Mouse (Mus musculus) embryonic facial prominence, embryonic 11.5 days (tissue): ENCODE data around the gene Hnrnpr. TPM values are rescaled to one million over a fixed set of nuclear protein-coding genes. Genes with fewer than 3 reads are reported as not detected.

Source experiments
- ATAC-seq: fragments of 200-750 bp; cut with Nextera tagmentation; replicated peaks from 2 replicates; pipeline ENCODE4 v1.8.0; 2017; ENCODE audit warnings: low read depth; ENCODE audit not compliant: insufficient number of reproducible peaks, low FRiP score, low TSS enrichment
- DNase-seq: peaks from one replicate; pipeline ENCODE4 v3.0.0-alpha.2; 2015; ENCODE audit warnings: low spot score
- H3K27ac ChIP-seq: fragments of 300-500 bp; sonication (generic); replicated peaks from 2 replicates; pipeline ENCODE4 v1.5.1; 2014; ENCODE audit warnings: mild to moderate bottlenecking, low read depth, low read length, control low read depth
- H3K27me3 ChIP-seq: fragments of 300-500 bp; sonication (generic); 2 replicates; pipeline ENCODE4 v1.6.1; 2014; ENCODE audit warnings: mild to moderate bottlenecking, low read length, moderate library complexity, mixed read lengths; ENCODE audit not compliant: control insufficient read depth, insufficient read depth
- H3K36me3 ChIP-seq: fragments of 300-500 bp; sonication (generic); replicated peaks from 2 replicates; pipeline ENCODE4 v1.6.1; 2014; ENCODE audit warnings: low read depth, mild to moderate bottlenecking, low read length, moderate library complexity, mixed read lengths; ENCODE audit not compliant: control insufficient read depth, insufficient read depth
- H3K4me1 ChIP-seq: fragments of 300-500 bp; sonication (generic); 2 replicates; pipeline ENCODE4 v1.6.1; 2014; ENCODE audit warnings: low read length, mixed read lengths; ENCODE audit not compliant: control insufficient read depth, insufficient read depth
- H3K4me2 ChIP-seq: fragments of 300-500 bp; sonication (generic); 2 replicates; pipeline ENCODE4 v1.6.1; 2014; ENCODE audit warnings: low read depth, mild to moderate bottlenecking, control low read depth, low read length, moderate library complexity
- H3K4me3 ChIP-seq: fragments of 300-500 bp; sonication (generic); 2 replicates; pipeline ENCODE4 v1.5.1; 2014; ENCODE audit warnings: low read depth, low read length, control low read depth
- H3K9ac ChIP-seq: fragments of 300-500 bp; sonication (generic); replicated peaks from 2 replicates; pipeline ENCODE4 v1.6.1; 2014; ENCODE audit warnings: mild to moderate bottlenecking, control low read depth, low read length
- H3K9me3 ChIP-seq: fragments of 300-500 bp; sonication (generic); replicated peaks from 2 replicates; pipeline ENCODE4 v1.6.1; 2016; ENCODE audit warnings: mild to moderate bottlenecking, low read length, inconsistent platforms, mixed read lengths; ENCODE audit not compliant: control insufficient read depth
- WGBS: fragments of 180-500 bp; shearing (Covaris S2); extraction: QIAGEN DNeasy Blood & Tissue Kit; methylation state at CpG from one replicate; pipeline ENCODE4 v1.1.7; 2014; 5-methylcytosine and 5-hydroxymethylcytosine counted together
- polyA plus RNA-seq: library from polyadenylated mRNA; unstranded; fragments of >200 nt; fragmentation: Nextera tagmentation; extraction: Ambion mirVana; gene quantifications from 2 replicates; pipeline ENCODE4 v1.2.1, GENCODE M21; 2014

Hnrnpr gene
- polyA plus RNA-seq, 1 experiment from 2014 or later, result 203 TPM

- peak; percentile 39 for DNase-seq
- H3K36me3 ChIP-seq, result no peaks in the 10 kb centered on the region
- H3K4me3 ChIP-seq, result no peak overlapping the region
- 28% methylated on average over 10 of the region's 10 CpGs for WGBS
- peak overlapping the region; percentile 46; the same call in 1 of the 2 replicates for H3K9ac ChIP-seq
- H3K9me3 ChIP-seq, result no peaks in the 10 kb centered on the region
- ATAC-seq, result no peak
- H3K27me3 ChIP-seq, result no peaks in the 10 kb centered on the region
- H3K4me1 ChIP-seq, result no peaks in the 10 kb centered on the region
- H3K27ac ChIP-seq, result peak overlapping the region; percentile 35
- H3K4me2 ChIP-seq, result no peak overlapping the region
Observed at GRCm38 (mm10) chr4:136282621-136283480, 27.9 kb upstream of the Hnrnpr start.

- Histone ChIP-seq H3K9me3 (no peaks in the 10 kb centered on the region), H3K27me3 (no peaks in the 10 kb centered on the region), H3K4me1 (no peaks in the 10 kb centered on the region), H3K36me3 (0 out of 2 replicates have a peak, but pooled peaks cover 2% of the 10 kb centered on the region), H3K4me2 (no peak overlapping the region), H3K9ac (no peak overlapping the region), H3K27ac (no peak overlapping the region), H3K4me3 (no peak overlapping the region)
- DNase-seq (no peak), ATAC-seq (no peak)
- WGBS, result 36% methylated on average over 2 of the region's 2 CpGs
Observed at GRCm38 (mm10) chr4:136283783-136284182, 27.0 kb upstream of the Hnrnpr start.

GRCm38 (mm10) chr4:136284455-136284854, 26.3 kb upstream of the Hnrnpr start, which contains the start of gene Zfp46:
Gene Zfp46 (plus strand): TSS chr4:136284683.
- no peaks in the 10 kb centered on the region for H3K9me3 ChIP-seq
- ATAC-seq (no peak), DNase-seq (peak; percentile 39)
- 0 out of 2 replicates have a peak, but pooled peaks cover 2% of the 10 kb centered on the region for H3K36me3 ChIP-seq
- peak within 1 kb of the TSS; percentile 54 for H3K4me2 ChIP-seq
- H3K9ac ChIP-seq, result peak within 1 kb of the TSS; percentile 73
- H3K27ac ChIP-seq, result peak within 1 kb of the TSS; percentile 43
- H3K4me1 ChIP-seq, result no peaks in the 10 kb centered on the region
- peak within 1 kb of the TSS; percentile 51 for H3K4me3 ChIP-seq
- H3K27me3 ChIP-seq, result no peaks in the 10 kb centered on the region
- WGBS, result 51% methylated on average over 5 of the region's 5 CpGs

GRCm38 (mm10) chr4:136284891-136285290, 25.9 kb upstream of the Hnrnpr start:
- H3K36me3 ChIP-seq, result 0 out of 2 replicates have a peak, but pooled peaks cover 2% of the 10 kb centered on the region
- peak overlapping the region; percentile 54 for H3K4me2 ChIP-seq
- peaks cover 3% of the 10 kb centered on the region for H3K27me3 ChIP-seq
- no peak for DNase-seq
- no peaks in the 10 kb centered on the region for H3K9me3 ChIP-seq
- H3K9ac ChIP-seq, result peak overlapping the region; percentile 73
- peak overlapping the region; percentile 51 for H3K4me3 ChIP-seq
- H3K4me1 ChIP-seq, result no peaks in the 10 kb centered on the region
- no peak for ATAC-seq
- no peak overlapping the region for H3K27ac ChIP-seq
- WGBS, result 44% methylated on average over 6 of the region's 6 CpGs

GRCm38 (mm10) chr4:136285348-136285810, 25.4 kb upstream of the Hnrnpr start:
- ATAC-seq (peak; percentile 96), DNase-seq (peak; percentile 97)
- Histone ChIP-seq H3K4me1 (no peaks in the 10 kb centered on the region; the same call in 1 of the 2 replicates), H3K4me3 (peak overlapping the region; percentile 51), H3K27ac (peak overlapping the region; percentile 43), H3K9ac (peak overlapping the region; percentile 73), H3K27me3 (peaks cover 6% of the 10 kb centered on the region), H3K4me2 (peak overlapping the region; percentile 54), H3K9me3 (no peaks in the 10 kb centered on the region), H3K36me3 (peaks cover 6% of the 10 kb centered on the region)
- WGBS, result under 1% methylated on average over 25 of the region's 25 CpGs

GRCm38 (mm10) chr4:136285811-136286371, 24.9 kb upstream of the Hnrnpr start:
- no peaks in the 10 kb centered on the region for H3K9me3 ChIP-seq
- H3K27ac ChIP-seq, result peak overlapping the region; percentile 43
- ATAC-seq, result peak; percentile 89
- no peaks in the 10 kb centered on the region; the same call in 1 of the 2 replicates for H3K4me1 ChIP-seq
- peaks cover 10% of the 10 kb centered on the region for H3K36me3 ChIP-seq
- peak overlapping the region; percentile 73 for H3K9ac ChIP-seq
- H3K4me2 ChIP-seq, result peak overlapping the region; percentile 68
- H3K4me3 ChIP-seq, result peak overlapping the region; percentile 51
- WGBS, result 0% methylated on average over 29 of the region's 29 CpGs
- peaks cover 6% of the 10 kb centered on the region for H3K27me3 ChIP-seq
- DNase-seq, result peak; percentile 98

GRCm38 (mm10) chr4:136289918-136290780, 20.6 kb upstream of the Hnrnpr start:
- Histone ChIP-seq H3K9me3 (no peaks in the 10 kb centered on the region), H3K4me1 (no peaks in the 10 kb centered on the region; the same call in 1 of the 2 replicates), H3K36me3 (peaks cover 13% of the 10 kb centered on the region), H3K27ac (no peak overlapping the region), H3K4me2 (no peak overlapping the region), H3K4me3 (no peak overlapping the region), H3K27me3 (peaks cover 6% of the 10 kb centered on the region), H3K9ac (no peak overlapping the region; the same call in 1 of the 2 replicates)
- ATAC-seq (no peak), DNase-seq (peak; percentile 8)
- 36% methylated on average over 66 of the region's 66 CpGs for WGBS
